Mouse (Mus musculus) adrenal gland, postnatal 14 days (tissue): ENCODE measurements around the gene Rab22a. TPM values are rescaled to one million over a fixed set of nuclear protein-coding genes. Genes with fewer than 3 reads are reported as not detected.
"Not testable (repeated sequence)": the region's sequence is repeated elsewhere in the genome, so short reads cannot be mapped to it uniquely, and the experiment has no call there.

Experiments used
- DNase-seq: peaks from one replicate; pipeline ENCODE4 v3.0.0; 2021; ENCODE audit warnings: mixed read lengths
- long read RNA-seq, 2 experiments: library from polyadenylated mRNA; stranded (forward); transcript quantifications; one replicate each; pipeline ENCODE4 v2.0.0; 2021
- total RNA-seq: library from RNA; stranded (reverse); gene quantifications from 2 replicates; pipeline ENCODE4 v1.2.3, GENCODE M21; 2021

Gene Rab22a
- 33.0 and 35.4 TPM in 2 replicates for total RNA-seq
- long read RNA-seq, experiment 1, full-length matches to known transcripts = 79 of 89 reads
- long read RNA-seq, experiment 1, partial matches to known transcripts = 3 of 89 reads
- long read RNA-seq, experiment 1, other reads (novel, unspliced or antisense) = 7 of 89 reads
- long read RNA-seq, experiment 2, full-length matches to known transcripts = 55 of 63 reads
- long read RNA-seq, experiment 2, partial matches to known transcripts = 2 of 63 reads
- long read RNA-seq, experiment 2, other reads (novel, unspliced or antisense) = 6 of 63 reads

- peak; percentile 98 for DNase-seq
Measured at GRCm38 (mm10) chr2:173659057-173659925, at the start of gene Rab22a. TSS of gene Rab22a (plus strand) at chr2:173659760.

- no peak for DNase-seq
Measured at GRCm38 (mm10) chr2:173615378-173616081, 44.0 kb upstream of the Rab22a start.

- DNase-seq = no peak
Measured at GRCm38 (mm10) chr2:173616156-173616555, 43.4 kb upstream of the Rab22a start.

- DNase-seq = no peak
Measured at GRCm38 (mm10) chr2:173619132-173619531, 40.4 kb upstream of the Rab22a start.

GRCm38 (mm10) chr2:173620645-173621044 is 38.9 kb upstream of the Rab22a start:
- no peak for DNase-seq

GRCm38 (mm10) chr2:173622173-173622601 is 37.4 kb upstream of the Rab22a start:
- peak; percentile 39 for DNase-seq

GRCm38 (mm10) chr2:173624667-173625066 is 34.9 kb upstream of the Rab22a start:
- DNase-seq = no peak

GRCm38 (mm10) chr2:173625786-173626185 is 33.8 kb upstream of the Rab22a start:
- no peak for DNase-seq

GRCm38 (mm10) chr2:173634106-173634505 is 25.5 kb upstream of the Rab22a start:
- not testable (repeated sequence) for DNase-seq

GRCm38 (mm10) chr2:173641370-173641769 is 18.2 kb upstream of the Rab22a start:
- no peak for DNase-seq

- no peak for DNase-seq
Measured at GRCm38 (mm10) chr2:173642262-173642999, 17.1 kb upstream of the Rab22a start.

- DNase-seq = no peak
Measured at GRCm38 (mm10) chr2:173647197-173647911, 12.2 kb upstream of the Rab22a start.

- DNase-seq = no peak
Measured at GRCm38 (mm10) chr2:173649762-173650161, 9.8 kb upstream of the Rab22a start.

- no peak for DNase-seq
Measured at GRCm38 (mm10) chr2:173653526-173653925, 6.0 kb upstream of the Rab22a start.

- no peak for DNase-seq
Measured at GRCm38 (mm10) chr2:173657736-173658135, 1.8 kb upstream of the Rab22a start.

- no peak for DNase-seq
Measured at GRCm38 (mm10) chr2:173658517-173658916, 1.0 kb upstream of the Rab22a start.

GRCm38 (mm10) chr2:173659926-173660684 is 545 bp downstream of the Rab22a start:
- no peak for DNase-seq

GRCm38 (mm10) chr2:173662255-173662950 is 2.8 kb downstream of the Rab22a start:
- no peak for DNase-seq

- no peak for DNase-seq
Measured at GRCm38 (mm10) chr2:173664736-173665135, 5.2 kb downstream of the Rab22a start.

- no peak for DNase-seq
Measured at GRCm38 (mm10) chr2:173665271-173665670, 5.7 kb downstream of the Rab22a start.
